In the genomic region with DNA sequence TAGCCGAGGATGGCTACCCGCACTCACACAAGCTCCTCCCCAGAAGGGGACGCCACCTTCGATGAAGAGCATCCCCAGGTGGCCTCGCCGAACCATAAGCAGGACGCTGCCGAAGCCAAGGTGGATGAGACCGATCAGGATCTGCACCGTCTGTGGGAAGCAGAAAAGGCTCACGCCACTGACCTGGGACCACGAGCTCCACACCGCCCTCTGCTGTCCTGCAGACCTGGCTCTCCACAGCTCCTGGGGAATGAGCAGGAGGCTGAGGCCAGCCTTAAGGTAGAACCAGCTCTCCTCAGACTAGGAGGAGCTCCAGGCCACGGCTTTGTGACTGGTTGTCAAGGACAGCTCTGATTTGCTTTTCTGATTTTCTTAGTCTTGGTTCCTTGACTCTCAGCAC, we compare ENCODE assay signal across 9 mouse cellular contexts. TPM values are rescaled to one million over a fixed set of nuclear protein-coding genes. Genes with fewer than 3 reads are reported as not detected.
A peak's percentile ranks its signal among the peaks of the same experiment; 100 is the strongest.
DNase-seq lines count a peak whose midpoint lies in the region; ATAC-seq lines count a peak whose summit lies in the region.
"Had no signal": no experiment of that assay in that cellular context is flagged by ENCODE, and none has a peak within 500 bp of the region (broad histone marks: within the 10 kb centered on the region; RNA-seq: fewer than 3 reads in every experiment).

No protein-coding gene starts in this region.

- H3K36me3 ChIP-seq in forebrain, embryonic 11.5 days (ENCODE audit: control insufficient read depth, insufficient read depth, low read length): no peaks in the 10 kb centered on the region
- no peaks in the 10 kb centered on the region for H3K36me3 ChIP-seq in forebrain, embryonic 15.5 days
- no peaks in the 10 kb centered on the region for H3K36me3 ChIP-seq in heart, embryonic 16.5 days (ENCODE audit: control insufficient read depth, insufficient read depth)
- no peaks in the 10 kb centered on the region for H3K36me3 ChIP-seq in limb, embryonic 12.5 days
- H3K36me3 ChIP-seq: limb, embryonic 15.5 days had no signal

- H3K27ac ChIP-seq in forebrain, embryonic 11.5 days (ENCODE audit: low read depth, low read length): no peak overlapping the region
- no peak overlapping the region for H3K27ac ChIP-seq in forebrain, embryonic 15.5 days (replicated peaks)
- no peak overlapping the region for H3K27ac ChIP-seq in heart, embryonic 16.5 days (ENCODE audit: low read length)
- H3K27ac ChIP-seq in limb, embryonic 12.5 days: no peak overlapping the region
- H3K27ac ChIP-seq: limb, embryonic 15.5 days had no signal

- no peak overlapping the region for H3K4me3 ChIP-seq in forebrain, embryonic 11.5 days (ENCODE audit: low read depth, low read length)
- H3K4me3 ChIP-seq in forebrain, embryonic 15.5 days: no peak overlapping the region
- H3K4me3 ChIP-seq in heart, embryonic 16.5 days (ENCODE audit: low read length): no peak overlapping the region
- no peak overlapping the region; the same call in 1 of the 2 replicates for H3K4me3 ChIP-seq in limb, embryonic 12.5 days (replicated peaks)
- H3K4me3 ChIP-seq: limb, embryonic 15.5 days had no signal

- DNase-seq in forebrain, embryonic 11.5 days (ENCODE audit: low spot score): peak; percentile 70
- DNase-seq in A20 (ENCODE audit: low read depth, low spot score) (peak; percentile 39), adipocyte (ENCODE audit: low spot score) (no peak)
- DNase-seq in cerebellum, adult 9-10 months: peak; percentile 36
- DNase-seq in neural tube, embryonic 10.5 days (ENCODE audit: extremely low spot score, low spot score): peak; percentile 26

- H3K4me2 ChIP-seq in forebrain, embryonic 11.5 days (ENCODE audit: low read depth, low read length, severe bottlenecking): peak overlapping the region; percentile 8; the same call in 1 of the 2 replicates
- no peak overlapping the region for H3K4me2 ChIP-seq in forebrain, embryonic 15.5 days (replicated peaks)
- peak overlapping the region; percentile 15; the same call in 1 of the 2 replicates for H3K4me2 ChIP-seq in heart, embryonic 16.5 days (ENCODE audit: low read depth, low read length)
- H3K4me2 ChIP-seq in limb, embryonic 12.5 days: peak overlapping the region; percentile 40
- H3K4me2 ChIP-seq: limb, embryonic 15.5 days had no signal

- H3K9me3 ChIP-seq in forebrain, embryonic 11.5 days (ENCODE audit: control insufficient read depth, low read length): no peaks in the 10 kb centered on the region
- no peaks in the 10 kb centered on the region for H3K9me3 ChIP-seq in forebrain, embryonic 15.5 days
- H3K9me3 ChIP-seq in heart, embryonic 16.5 days (replicated peaks; ENCODE audit: control insufficient read depth, low read length): no peaks in the 10 kb centered on the region
- H3K9me3 ChIP-seq in limb, embryonic 12.5 days: no peaks in the 10 kb centered on the region
- H3K9me3 ChIP-seq: limb, embryonic 15.5 days had no signal

- no peak for ATAC-seq in forebrain, embryonic 11.5 days (replicated peaks; ENCODE audit: low FRiP score)
- ATAC-seq in forebrain, embryonic 15.5 days (replicated peaks): no peak
- ATAC-seq in heart, embryonic 16.5 days (replicated peaks; ENCODE audit: extremely low read depth, insufficient read depth, low FRiP score): no peak
- no peak for ATAC-seq in limb, embryonic 12.5 days (ENCODE audit: insufficient number of reproducible peaks, insufficient read depth, low FRiP score, low TSS enrichment, low read depth)

- WGBS in forebrain, embryonic 11.5 days: 20% methylated on average over 14 of the region's 14 CpGs
- WGBS in forebrain, embryonic 15.5 days: 21% methylated on average over 14 of the region's 14 CpGs
- WGBS in heart, embryonic 16.5 days: 23% methylated on average over 14 of the region's 14 CpGs
- 27% methylated on average over 14 of the region's 14 CpGs for WGBS in limb, embryonic 12.5 days

- H3K4me1 ChIP-seq in forebrain, embryonic 11.5 days (replicated peaks; ENCODE audit: control insufficient read depth, insufficient read depth, low read length): no peaks in the 10 kb centered on the region
- no peaks in the 10 kb centered on the region for H3K4me1 ChIP-seq in forebrain, embryonic 15.5 days
- H3K4me1 ChIP-seq in heart, embryonic 16.5 days (ENCODE audit: control insufficient read depth, insufficient read depth, low read length): peaks cover 5% of the 10 kb centered on the region; the same call in 1 of the 2 replicates
- peaks cover 3% of the 10 kb centered on the region; the same call in 1 of the 2 replicates for H3K4me1 ChIP-seq in limb, embryonic 12.5 days (replicated peaks)

- no peak overlapping the region for H3K9ac ChIP-seq in forebrain, embryonic 11.5 days (ENCODE audit: low read length)
- H3K9ac ChIP-seq in forebrain, embryonic 15.5 days (replicated peaks): no peak overlapping the region
- no peak overlapping the region for H3K9ac ChIP-seq in heart, embryonic 16.5 days (ENCODE audit: low read length)
- H3K9ac ChIP-seq in limb, embryonic 12.5 days (replicated peaks): no peak overlapping the region
- H3K9ac ChIP-seq: limb, embryonic 15.5 days had no signal

- no peaks in the 10 kb centered on the region for H3K27me3 ChIP-seq in forebrain, embryonic 11.5 days (ENCODE audit: control insufficient read depth, insufficient read depth, low read length)
- no peaks in the 10 kb centered on the region for H3K27me3 ChIP-seq in forebrain, embryonic 15.5 days
- H3K27me3 ChIP-seq in heart, embryonic 16.5 days (ENCODE audit: control insufficient read depth, insufficient read depth, low read length): no peaks in the 10 kb centered on the region
- no peaks in the 10 kb centered on the region for H3K27me3 ChIP-seq in limb, embryonic 12.5 days
- H3K27me3 ChIP-seq: limb, embryonic 15.5 days had no signal

RNA-seq across cellular contexts. Expression of a gene that starts 8.7 kb away (rescaled TPM):
- not detected in 2 replicates for polyA plus RNA-seq in forebrain, embryonic 11.5 days (2014; fragmentation: Nextera tagmentation; extraction: Ambion mirVana)
- not detected in 2 replicates for polyA plus RNA-seq in forebrain, embryonic 15.5 days (2015; fragmentation: Nextera tagmentation; extraction: Ambion mirVana)
- not detected in 2 replicates for polyA plus RNA-seq in heart, embryonic 16.5 days (2015; fragmentation: Nextera tagmentation; extraction: Ambion mirVana)
- polyA plus RNA-seq in limb, embryonic 12.5 days (2016; fragmentation: Nextera tagmentation; extraction: Ambion mirVana): not detected in 2 replicates

RNA-seq across cellular contexts. Expression of a gene that starts 9.9 kb away (rescaled TPM):
- polyA plus RNA-seq in forebrain, embryonic 11.5 days (2014; fragmentation: Nextera tagmentation; extraction: Ambion mirVana): not detected in 2 replicates
- 0.25 TPM in 1 of 2 replicates, not detected in the other for polyA plus RNA-seq in forebrain, embryonic 15.5 days (2015; fragmentation: Nextera tagmentation; extraction: Ambion mirVana)
- not detected in 2 replicates for polyA plus RNA-seq in heart, embryonic 16.5 days (2015; fragmentation: Nextera tagmentation; extraction: Ambion mirVana)
- polyA plus RNA-seq in limb, embryonic 12.5 days (2016; fragmentation: Nextera tagmentation; extraction: Ambion mirVana): not detected in 2 replicates
- polyA plus RNA-seq: limb, embryonic 15.5 days had no signal

RNA-seq across cellular contexts. Expression of a gene that starts 34.1 kb away (rescaled TPM):
- 28.1 and 31.2 TPM in 2 replicates for polyA plus RNA-seq in forebrain, embryonic 11.5 days (2014; fragmentation: Nextera tagmentation; extraction: Ambion mirVana)
- 19.2 and 19.4 TPM in 2 replicates for polyA plus RNA-seq in forebrain, embryonic 15.5 days (2015; fragmentation: Nextera tagmentation; extraction: Ambion mirVana)
- 17.7 and 18.2 TPM in 2 replicates for polyA plus RNA-seq in heart, embryonic 16.5 days (2015; fragmentation: Nextera tagmentation; extraction: Ambion mirVana)
- polyA plus RNA-seq in limb, embryonic 12.5 days (2016; fragmentation: Nextera tagmentation; extraction: Ambion mirVana): 33.2 and 33.9 TPM in 2 replicates

RNA-seq across cellular contexts. Expression of a gene that starts 34.7 kb away (rescaled TPM):
- polyA plus RNA-seq in forebrain, embryonic 11.5 days (2014; fragmentation: Nextera tagmentation; extraction: Ambion mirVana): not detected in 2 replicates
- not detected in 2 replicates for polyA plus RNA-seq in forebrain, embryonic 15.5 days (2015; fragmentation: Nextera tagmentation; extraction: Ambion mirVana)
- not detected in 2 replicates for polyA plus RNA-seq in heart, embryonic 16.5 days (2015; fragmentation: Nextera tagmentation; extraction: Ambion mirVana)
- polyA plus RNA-seq in limb, embryonic 12.5 days (2016; fragmentation: Nextera tagmentation; extraction: Ambion mirVana): not detected in 2 replicates
- polyA plus RNA-seq: limb, embryonic 15.5 days had no signal

RNA-seq across cellular contexts. Expression of a gene that starts 46.2 kb away (rescaled TPM):
- polyA plus RNA-seq in forebrain, embryonic 11.5 days (2014; fragmentation: Nextera tagmentation; extraction: Ambion mirVana): 0.09 TPM in 1 of 2 replicates, not detected in the other
- polyA plus RNA-seq in forebrain, embryonic 15.5 days (2015; fragmentation: Nextera tagmentation; extraction: Ambion mirVana): 0.06 and 0.20 TPM in 2 replicates
- 0.11 and 0.24 TPM in 2 replicates for polyA plus RNA-seq in heart, embryonic 16.5 days (2015; fragmentation: Nextera tagmentation; extraction: Ambion mirVana)
- 0.10 TPM in 1 of 2 replicates, not detected in the other for polyA plus RNA-seq in limb, embryonic 12.5 days (2016; fragmentation: Nextera tagmentation; extraction: Ambion mirVana)
- polyA plus RNA-seq: limb, embryonic 15.5 days had no signal
